Mouse (Mus musculus) skeletal muscle tissue, adult 2 months (tissue): ENCODE data around the gene Cd200r2.
A peak's percentile ranks its signal among the peaks of the same experiment; 100 is the strongest.
"Not testable (repeated sequence)": the region's sequence is repeated elsewhere in the genome, so short reads cannot be mapped to it uniquely, and the experiment has no call there.

ENCODE experiments used
- DNase-seq: peaks from one replicate; pipeline ENCODE4 v3.0.0-alpha.2; 2012; ENCODE audit warnings: low read depth, low spot score

Cd200r2 gene

GRCm38 (mm10) chr16:44866797-44867196 lies at the start of gene Cd200r2:
Gene Cd200r2, plus strand, starts transcription at chr16:44867097.
- no peak for DNase-seq

GRCm38 (mm10) chr16:44818010-44818409 lies 48.9 kb upstream of the Cd200r2 start:
- no peak for DNase-seq

GRCm38 (mm10) chr16:44820545-44820944 lies 46.4 kb upstream of the Cd200r2 start:
- no peak for DNase-seq

- no peak for DNase-seq
These were observed 34.6 kb upstream of the Cd200r2 start for GRCm38 (mm10) chr16:44832286-44832685.

- DNase-seq, result not testable (repeated sequence)
These were observed 33.7 kb upstream of the Cd200r2 start for GRCm38 (mm10) chr16:44833189-44833588.

- no peak for DNase-seq
These were observed 8.3 kb downstream of the Cd200r2 start for GRCm38 (mm10) chr16:44875178-44875577.

GRCm38 (mm10) chr16:44876625-44877024 lies 9.7 kb downstream of the Cd200r2 start:
- no peak for DNase-seq

GRCm38 (mm10) chr16:44877595-44877994 lies 10.7 kb downstream of the Cd200r2 start:
- no peak for DNase-seq

- no peak for DNase-seq
These were observed 23.9 kb downstream of the Cd200r2 start for GRCm38 (mm10) chr16:44890814-44891213.

GRCm38 (mm10) chr16:44932016-44932415 lies 65.1 kb downstream of the Cd200r2 start:
- no peak for DNase-seq

GRCm38 (mm10) chr16:44943468-44943867 lies 76.6 kb downstream of the Cd200r2 start, which contains the start of gene Cd200r3:
Gene Cd200r3, plus strand, starts transcription at chr16:44943678.
- DNase-seq, result no peak

GRCm38 (mm10) chr16:44951360-44952114 lies 84.6 kb downstream of the Cd200r2 start:
- DNase-seq, result no peak

GRCm38 (mm10) chr16:44962296-44962695 lies 95.4 kb downstream of the Cd200r2 start:
- no peak for DNase-seq

GRCm38 (mm10) chr16:44962777-44963176 lies 95.9 kb downstream of the Cd200r2 start:
- peak; percentile 39 for DNase-seq

GRCm38 (mm10) chr16:44964526-44965374 lies 97.9 kb downstream of the Cd200r2 start:
- DNase-seq, result no peak

- DNase-seq, result no peak
These were observed 98.5 kb downstream of the Cd200r2 start for GRCm38 (mm10) chr16:44965428-44965827.
